Mouse (Mus musculus) heart, postnatal 4 days (tissue): ENCODE measurements around the gene Sf1. TPM values are rescaled to one million over a fixed set of nuclear protein-coding genes. Genes with fewer than 3 reads are reported as not detected.

Source experiments
- DNase-seq: peaks from one replicate; pipeline ENCODE4 v3.0.0; 2021
- total RNA-seq, 2 experiments: library from RNA; stranded (reverse); gene quantifications; 2 replicates each; pipeline ENCODE4 v1.2.3; 2021

Sf1 gene
- total RNA-seq, 2 experiments from 2014 or later = 181 to 188 TPM

- peak; percentile 69 for DNase-seq
Measured at GRCm38 (mm10) chr19:6399285-6400095, 36.0 kb downstream of the Sf1 start, which contains the start of gene Rasgrp2. Rasgrp2 (plus strand) TSS chr19:6399340.

DNA sequence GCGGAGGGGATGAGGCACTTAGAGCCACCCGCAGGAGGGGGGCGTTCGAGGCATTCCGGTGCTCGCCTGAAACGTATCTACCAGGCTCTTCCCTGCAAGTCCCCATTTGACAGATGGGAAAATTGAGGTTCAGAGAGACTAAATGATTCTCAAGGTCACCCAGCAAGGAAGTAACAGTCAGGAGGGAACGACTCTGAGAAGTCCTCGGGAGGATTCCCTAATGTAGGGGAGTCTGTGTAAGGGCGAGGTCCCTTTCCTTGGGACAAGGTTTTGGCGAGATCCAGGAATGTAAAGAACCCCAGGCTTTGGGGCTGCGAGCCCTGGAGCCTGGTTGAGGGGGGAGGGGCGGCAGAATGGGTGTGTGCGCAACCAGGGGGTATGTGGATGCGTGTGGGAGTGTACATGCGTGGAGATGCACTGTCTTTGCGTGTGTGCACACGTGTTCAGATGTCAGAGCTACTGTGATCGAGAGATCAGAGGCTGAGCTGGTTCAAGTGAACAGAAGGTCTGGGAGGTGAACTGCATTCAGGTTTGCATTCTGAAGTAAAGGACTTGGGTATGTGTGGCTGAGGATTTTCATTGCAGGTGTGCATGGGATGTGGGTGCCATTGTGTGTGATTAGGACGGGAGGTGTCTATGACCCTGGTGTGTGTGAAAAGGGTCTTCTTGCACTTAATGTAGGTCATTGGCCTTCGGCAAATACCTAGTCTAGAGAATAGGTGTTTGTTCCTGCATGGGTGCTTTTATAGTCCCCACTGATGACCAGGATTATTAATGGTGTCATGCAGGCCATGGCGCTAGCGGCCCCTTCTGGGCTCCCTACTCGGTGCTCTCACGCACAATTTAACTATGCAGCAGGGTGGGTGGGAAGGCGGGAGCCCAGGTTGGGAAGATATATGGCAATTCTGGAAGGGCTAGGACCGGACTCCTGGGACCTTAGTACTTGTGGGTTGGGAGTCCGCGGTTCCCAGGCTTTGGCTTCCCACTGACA, 36.9 kb downstream of the Sf1 start:
- DNase-seq = no peak

- peak; percentile 89 for DNase-seq
Measured at GRCm38 (mm10) chr19:6401131-6401815, 37.8 kb downstream of the Sf1 start.

DNA sequence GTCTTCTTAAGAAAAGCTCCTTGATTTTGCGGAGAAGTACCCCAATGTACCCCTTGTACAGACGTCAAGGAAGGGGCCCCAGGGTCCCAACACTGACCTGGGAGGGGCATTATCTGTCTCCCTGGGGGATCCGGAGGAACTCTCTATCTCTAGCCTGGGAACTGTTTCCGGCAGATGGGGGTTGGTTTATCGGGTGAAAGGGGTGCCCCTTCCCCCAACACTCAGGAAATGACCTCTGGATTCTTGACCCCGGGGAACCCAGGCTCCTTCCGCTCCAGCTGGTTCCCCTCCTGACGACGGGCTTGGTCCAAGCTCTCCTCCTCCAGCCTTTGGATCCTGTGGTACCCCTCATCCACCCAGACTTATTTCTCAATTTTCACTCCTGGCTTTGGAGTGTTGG, 38.5 kb downstream of the Sf1 start:
- peak; percentile 53 for DNase-seq

GRCm38 (mm10) chr19:6403869-6404268, 40.4 kb downstream of the Sf1 start:
- DNase-seq = no peak

DNA sequence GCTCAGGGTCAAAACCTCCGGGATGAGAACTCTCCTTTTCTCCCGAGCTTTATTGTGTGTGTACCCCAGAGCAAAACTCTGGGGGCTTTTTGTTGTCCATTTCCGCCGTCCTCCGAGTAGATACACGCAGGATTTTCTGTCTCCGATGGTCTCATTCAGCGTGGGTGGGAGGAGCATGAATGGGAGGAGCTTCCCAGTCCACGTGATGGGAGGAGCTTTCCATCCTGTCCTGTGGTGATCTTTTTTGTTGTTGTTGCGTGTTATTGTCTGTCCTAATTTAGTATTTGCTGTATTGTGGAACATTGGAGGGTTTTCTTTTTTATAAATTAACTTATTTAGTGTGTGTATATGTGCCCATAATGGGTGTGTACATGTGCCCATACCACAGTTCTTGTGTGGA, 41.9 kb downstream of the Sf1 start:
- no peak for DNase-seq

- no peak for DNase-seq
Measured at GRCm38 (mm10) chr19:6407109-6407508, 43.6 kb downstream of the Sf1 start.

DNA sequence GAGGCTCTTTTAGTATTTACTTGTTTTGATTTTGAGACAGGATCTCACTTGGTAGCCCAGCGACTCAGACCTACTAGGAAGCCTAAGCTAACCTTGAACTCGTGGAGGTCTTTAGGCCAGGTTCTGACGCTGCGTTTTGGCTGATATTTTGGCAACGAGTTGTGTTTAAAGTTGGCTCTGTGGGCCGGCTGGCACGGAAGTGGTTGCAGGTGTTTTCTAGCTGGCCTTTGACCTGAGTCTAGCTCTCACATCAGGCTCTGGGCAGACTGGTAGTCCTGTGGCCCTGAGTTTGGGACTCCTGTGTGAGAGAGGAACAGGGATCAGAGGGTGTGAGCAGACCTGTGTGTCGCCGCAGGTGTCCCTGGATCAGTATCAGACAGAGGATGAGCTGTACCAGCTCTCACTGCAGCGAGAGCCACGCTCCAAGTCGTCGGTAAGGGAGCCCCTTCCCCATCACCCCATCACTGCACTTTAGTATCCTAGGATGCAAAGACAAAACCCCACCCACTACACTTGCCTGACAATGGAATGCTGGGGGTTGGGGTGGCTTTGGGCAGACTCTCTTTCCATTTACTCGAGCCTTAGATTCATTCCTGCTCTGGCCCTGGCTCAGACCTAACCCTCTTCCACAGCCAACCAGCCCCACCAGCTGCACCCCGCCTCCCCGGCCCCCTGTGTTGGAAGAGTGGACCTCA, 44.5 kb downstream of the Sf1 start:
- no peak for DNase-seq

DNA sequence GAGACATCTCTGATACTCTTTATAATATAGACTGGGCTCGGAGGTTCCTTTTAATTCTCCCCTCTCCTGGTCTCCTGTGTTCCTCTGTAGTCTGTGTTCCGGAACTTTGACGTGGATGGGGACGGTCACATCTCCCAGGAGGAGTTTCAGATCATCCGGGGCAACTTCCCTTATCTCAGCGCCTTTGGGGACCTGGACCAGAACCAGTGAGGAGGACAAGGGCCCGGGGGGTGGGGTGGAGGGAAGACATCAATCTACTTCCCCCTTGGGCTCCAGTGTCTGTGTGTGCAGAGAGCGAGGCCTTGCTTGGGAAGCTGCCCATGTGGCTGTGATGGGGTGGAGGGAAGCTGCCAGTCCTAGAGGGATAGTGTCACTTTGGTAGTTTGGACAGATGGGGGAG, 45.3 kb downstream of the Sf1 start:
- DNase-seq = peak; percentile 4

DNA sequence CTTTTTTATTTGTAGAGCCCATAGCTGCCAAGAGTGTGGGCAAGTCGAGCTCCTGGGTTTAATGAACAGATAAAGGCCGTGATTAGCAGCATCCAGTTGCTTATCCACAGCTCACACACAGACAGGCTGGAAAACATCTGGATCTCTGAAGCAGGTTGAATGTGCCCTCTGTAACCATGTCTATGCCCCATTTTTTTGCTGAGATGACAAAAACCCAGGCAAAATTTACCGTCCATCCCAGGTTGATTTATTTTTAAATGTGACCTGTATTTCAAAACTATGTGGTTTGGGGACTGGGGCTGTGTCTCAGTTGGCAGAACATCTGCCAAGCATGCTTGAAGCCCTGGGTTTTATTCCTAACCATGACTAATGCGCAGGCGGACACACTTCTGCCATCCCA, 45.7 kb downstream of the Sf1 start:
- no peak for DNase-seq

DNA sequence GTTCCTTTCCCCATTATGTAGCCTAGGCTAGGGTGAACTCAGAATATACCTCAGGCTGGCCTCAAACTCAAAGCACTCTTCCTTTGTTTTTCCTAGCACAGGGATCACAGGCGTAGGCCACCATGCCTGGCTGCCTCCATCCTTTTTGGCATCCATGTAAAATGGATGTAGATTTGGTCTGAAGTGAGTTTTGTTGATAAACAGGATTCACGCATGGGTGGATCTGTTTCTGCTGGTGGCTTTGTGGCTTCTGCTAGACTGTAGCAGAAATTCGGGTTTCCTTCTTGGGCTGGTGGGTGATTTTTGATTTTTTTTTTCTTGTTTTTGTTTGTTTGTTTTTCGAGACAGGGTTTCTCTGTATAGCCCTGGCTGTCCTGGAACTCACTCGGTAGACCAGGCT, 46.4 kb downstream of the Sf1 start:
- no peak for DNase-seq

- DNase-seq = no peak
Measured at GRCm38 (mm10) chr19:6412798-6413197, 49.3 kb downstream of the Sf1 start.

GRCm38 (mm10) chr19:6415454-6415853, 52.0 kb downstream of the Sf1 start:
- DNase-seq = no peak

DNA sequence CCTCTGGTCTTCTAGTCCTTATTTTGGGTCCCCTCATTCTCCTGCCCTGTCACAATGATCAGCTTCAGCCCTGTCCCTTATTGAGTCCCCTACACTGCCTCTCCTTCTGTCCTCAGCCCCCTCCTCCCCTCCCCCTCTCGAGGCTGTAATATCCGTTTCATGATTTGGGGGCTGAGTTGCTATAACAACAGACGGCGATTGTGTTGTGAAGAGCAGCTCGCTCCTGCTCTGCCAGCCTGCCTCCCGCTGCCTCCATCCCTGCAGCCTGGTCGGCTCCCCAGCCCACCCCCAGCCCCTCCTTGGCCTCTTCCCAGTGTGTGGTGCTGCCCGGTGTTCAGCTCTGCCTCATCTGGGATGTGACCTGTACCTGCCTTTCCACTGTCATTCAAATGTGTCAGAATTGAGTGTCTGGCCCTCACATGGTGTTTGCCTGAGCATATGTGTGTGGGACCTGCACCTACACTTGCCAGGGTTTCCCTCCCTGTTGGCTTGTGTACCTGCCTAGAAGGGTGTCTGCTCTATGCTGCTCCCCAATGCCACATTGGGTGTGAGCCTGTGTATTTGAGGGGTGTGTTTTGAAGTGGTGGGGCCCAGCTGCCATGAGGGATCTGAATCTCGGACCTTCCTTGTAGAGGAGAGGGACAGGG, 52.8 kb downstream of the Sf1 start:
- no peak for DNase-seq

- no peak for DNase-seq
Measured at GRCm38 (mm10) chr19:6416894-6417761, 53.6 kb downstream of the Sf1 start.

- peak; percentile 85 for DNase-seq
Measured at GRCm38 (mm10) chr19:6418233-6418879, 54.9 kb downstream of the Sf1 start, which contains the start of gene Nrxn2. Nrxn2 (plus strand) TSS chr19:6418731.

GRCm38 (mm10) chr19:6418984-6419692, 55.6 kb downstream of the Sf1 start:
- no peak for DNase-seq

GRCm38 (mm10) chr19:6419805-6420310, 56.4 kb downstream of the Sf1 start:
- DNase-seq = no peak
